Mouse (Mus musculus) cerebellum, postnatal 25 days (tissue): ENCODE results near the gene Invs.

Source experiments
- DNase-seq, 2 experiments: peaks; one replicate each; pipeline ENCODE4 v3.0.0; 2021; ENCODE audit warnings: mixed read lengths in 2 of 2

Invs gene

DNA sequence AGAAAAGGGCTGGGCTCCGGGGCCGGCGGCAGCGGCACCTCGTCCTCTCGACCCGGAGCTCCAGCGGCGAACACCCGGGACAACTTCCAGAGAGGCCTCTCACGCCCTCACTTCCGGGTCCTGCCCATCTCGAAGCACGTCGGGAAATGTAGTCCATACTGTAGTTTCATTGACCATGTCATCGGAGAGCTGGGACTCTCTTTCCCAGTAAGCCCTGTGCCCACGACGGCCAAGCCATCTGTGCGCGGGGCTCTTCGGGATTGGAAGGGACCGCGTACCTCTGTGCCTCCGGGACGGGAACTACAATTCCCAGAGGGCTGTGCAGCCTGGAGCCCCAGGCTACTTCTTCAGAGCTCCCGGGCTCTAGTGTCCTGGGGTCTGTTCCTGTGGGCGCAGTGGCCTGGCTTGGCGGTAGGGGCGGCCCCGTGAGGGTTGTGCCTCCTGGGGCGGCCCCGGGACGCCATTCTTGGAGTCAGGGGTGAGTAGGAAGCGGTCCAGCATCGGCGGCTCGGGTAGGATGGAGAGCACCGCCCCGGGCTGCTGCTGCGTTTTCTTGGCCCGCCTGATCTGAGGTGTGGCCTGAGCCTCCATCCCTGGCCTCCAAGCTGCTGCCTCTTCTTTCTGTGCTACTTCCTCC, at the start of gene Invs, which contains the start of gene Erp44:
Gene Invs (plus strand): TSS at position 263 of the 637 bp plus-strand sequence.
Gene Erp44 (minus strand): TSS at position 61 of the 637 bp plus-strand sequence.
- DNase-seq, result peak; percentile 94 to 95

DNA sequence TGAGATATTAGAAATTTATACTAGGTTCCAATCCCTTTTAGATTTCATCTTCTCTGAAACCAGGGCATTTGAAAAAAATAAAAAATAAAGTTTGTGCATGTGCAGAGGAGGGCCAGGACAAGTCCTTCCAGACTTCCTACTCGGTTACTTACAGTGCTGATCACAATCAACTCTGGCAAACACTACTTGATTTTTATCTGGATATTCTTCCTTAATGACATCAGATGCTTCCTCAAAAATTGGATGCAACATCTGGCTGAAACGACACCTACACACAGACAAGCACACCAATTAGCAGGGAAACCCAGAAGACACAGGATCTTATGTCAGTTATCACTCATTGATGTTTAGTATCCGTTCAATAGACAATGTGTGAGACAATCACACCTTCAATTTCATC, 42.8 kb upstream of the Invs start:
- no peak for DNase-seq

DNA sequence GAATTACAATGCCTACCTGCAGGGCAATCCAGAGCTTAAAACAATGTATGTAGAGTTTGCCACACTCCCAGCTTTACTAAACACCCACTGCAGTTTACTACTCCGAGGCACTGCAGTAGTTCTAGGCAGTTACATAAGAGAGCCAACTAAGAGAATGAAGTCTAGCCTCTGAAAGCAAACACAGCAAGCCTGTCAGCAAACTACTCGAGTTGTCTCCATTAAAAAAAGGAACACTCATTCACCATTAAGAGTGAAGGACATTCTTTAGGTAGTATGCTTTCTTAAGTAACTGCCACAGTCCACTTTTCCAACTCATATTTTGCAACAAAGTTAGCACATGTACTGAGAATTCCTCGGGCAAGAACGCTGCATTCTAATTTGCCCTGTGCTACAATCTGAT, 40.5 kb upstream of the Invs start:
- DNase-seq, result no peak

DNA sequence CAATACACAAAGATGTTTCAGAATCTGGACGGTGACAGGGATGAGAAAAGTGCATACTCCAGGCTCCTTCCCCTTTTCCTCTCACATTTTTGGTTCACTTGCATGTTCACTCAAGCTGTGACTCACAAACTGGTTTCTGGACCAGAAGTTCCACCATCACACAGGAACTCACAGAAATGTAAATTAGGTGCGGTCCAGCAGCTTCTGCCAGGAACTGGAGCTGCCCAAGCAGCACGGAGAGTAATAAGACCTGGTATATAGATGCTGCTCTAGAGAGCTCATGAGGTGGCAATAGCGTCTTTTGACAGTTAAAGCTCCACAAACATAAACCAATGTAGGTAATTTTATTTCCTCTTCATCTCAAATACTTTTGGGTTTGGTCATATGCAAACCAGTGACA, 37.1 kb upstream of the Invs start:
- DNase-seq, result no peak

DNA sequence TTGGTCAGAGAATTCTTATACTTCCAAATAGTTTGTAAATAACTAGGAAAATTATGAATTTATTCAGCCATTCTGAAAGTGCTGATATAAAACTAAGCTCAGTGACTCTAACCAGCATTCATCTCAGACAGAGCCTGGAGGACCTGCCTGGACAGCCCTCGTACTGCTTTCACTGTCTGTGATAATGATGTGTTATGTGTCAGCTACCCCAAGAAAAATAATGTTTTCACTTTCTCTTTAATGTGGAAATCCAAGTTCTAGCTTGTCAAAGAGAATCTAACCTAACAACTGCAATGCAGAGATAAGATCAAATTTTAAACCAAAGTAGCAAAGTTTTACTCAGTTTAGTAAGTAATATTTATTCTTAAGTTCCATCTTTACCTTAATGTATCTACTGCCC, 35.8 kb upstream of the Invs start:
- no peak for DNase-seq

DNA sequence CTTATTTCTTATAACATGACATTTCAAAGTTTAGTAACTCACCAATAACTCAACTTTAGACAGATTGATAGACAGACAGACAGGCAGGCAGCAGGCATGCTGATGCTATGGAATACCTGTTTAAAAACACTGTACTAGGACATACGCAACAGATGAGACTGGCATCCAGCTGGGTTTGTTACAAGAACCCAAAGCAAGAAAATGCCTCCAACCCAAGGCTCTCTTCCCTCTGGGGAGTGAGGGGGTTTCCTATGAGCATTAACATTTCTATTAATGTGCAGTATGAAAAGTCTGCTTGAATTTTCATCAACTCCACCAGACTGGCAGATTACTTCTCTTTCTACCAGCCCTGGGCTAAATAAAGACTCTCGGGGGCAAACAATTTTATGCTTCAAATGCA, 35.3 kb upstream of the Invs start:
- no peak for DNase-seq

DNA sequence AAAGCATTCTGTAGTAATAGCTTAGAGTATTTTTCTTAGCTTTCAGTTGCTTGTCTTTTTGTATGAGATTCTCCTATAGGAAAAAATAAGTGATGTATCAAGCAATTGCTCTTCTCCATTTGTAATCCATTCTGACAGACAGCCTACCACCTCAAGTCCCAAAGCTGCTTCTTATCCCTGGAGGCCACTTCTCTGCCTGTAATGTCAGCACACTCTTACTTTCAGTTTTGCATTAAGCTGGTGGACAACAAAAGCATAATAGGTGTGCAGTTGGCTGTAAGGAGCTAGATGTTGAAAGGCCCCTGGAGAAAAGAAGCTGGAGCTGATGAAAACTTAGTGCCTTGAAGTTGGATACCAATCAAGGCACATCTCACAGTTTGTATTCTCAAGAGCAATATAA, 26.3 kb upstream of the Invs start:
- DNase-seq, result no peak

DNA sequence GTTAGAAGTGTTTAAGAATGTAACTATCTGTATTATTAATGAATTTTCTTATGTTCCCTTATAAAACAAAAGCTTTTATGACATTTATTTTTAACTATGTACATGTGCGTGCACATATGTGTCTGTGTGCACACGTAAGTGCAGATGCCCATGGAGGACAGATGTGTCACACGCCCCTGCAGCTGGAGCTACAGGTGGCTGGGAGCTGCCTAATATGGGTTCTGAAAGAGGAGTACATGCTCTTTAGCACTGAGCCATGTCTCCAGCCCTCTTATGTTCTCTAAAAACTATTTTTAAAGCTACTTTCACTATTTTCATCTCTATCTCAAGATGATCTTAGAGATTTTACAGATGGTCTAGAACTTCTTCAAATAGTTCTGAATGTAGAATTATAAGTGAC, 21.5 kb upstream of the Invs start:
- DNase-seq, result no peak

DNA sequence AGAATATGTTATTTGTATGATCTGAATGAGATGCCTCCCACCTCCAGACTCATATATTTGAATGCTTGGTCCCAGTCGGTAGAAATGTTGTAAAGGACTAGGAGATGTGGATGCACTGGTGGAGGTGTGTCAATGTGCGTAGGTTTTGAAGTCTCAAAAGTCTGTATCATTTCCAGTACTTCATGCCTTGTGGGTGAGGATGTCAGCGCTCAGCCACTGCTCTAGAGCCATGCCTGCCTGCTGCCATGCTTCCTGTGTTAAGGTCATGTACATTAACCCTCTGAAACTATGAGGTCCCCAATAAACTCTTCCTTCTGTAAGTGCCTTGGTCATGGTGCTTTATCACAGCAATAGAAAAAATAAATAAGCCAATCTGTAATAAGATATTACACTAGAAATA, 11.9 kb upstream of the Invs start:
- DNase-seq, result no peak

DNA sequence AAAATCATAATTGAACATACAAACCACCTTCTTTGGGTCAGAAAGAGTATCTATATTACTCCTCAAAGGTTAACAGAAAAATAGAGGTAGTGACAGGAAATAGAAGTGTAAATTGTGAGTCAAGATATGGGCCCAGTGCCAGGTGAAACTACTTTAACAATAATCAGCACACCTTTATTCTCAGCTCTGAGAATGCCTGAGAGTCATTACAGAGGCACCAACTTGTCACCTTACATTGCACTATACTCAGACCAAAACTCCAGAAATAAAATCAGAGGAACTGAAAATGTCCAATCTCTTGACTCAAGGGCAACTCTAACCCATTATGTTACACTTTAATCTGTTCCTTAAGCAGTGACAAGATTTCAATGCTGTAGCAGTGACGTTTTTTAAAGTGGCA, 11.4 kb upstream of the Invs start:
- no peak for DNase-seq

DNA sequence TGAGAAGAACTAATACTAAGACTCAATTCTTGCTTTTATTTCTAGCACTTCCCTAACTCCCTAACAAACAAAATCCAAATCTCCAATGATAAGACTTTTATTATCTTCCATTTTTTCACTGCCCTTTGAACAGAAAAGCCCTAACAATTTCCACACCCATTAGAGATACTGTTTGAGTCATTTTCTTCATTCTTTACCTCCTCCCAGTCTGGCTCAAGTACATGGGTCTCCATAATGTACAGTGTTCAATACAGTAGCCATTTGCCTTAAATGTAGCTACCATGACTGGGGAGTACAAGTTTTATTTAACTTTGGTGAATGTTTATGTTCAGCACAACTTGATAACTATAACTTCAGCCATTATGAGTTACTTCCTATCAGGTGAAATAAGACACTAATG, 9.0 kb upstream of the Invs start:
- no peak for DNase-seq

DNA sequence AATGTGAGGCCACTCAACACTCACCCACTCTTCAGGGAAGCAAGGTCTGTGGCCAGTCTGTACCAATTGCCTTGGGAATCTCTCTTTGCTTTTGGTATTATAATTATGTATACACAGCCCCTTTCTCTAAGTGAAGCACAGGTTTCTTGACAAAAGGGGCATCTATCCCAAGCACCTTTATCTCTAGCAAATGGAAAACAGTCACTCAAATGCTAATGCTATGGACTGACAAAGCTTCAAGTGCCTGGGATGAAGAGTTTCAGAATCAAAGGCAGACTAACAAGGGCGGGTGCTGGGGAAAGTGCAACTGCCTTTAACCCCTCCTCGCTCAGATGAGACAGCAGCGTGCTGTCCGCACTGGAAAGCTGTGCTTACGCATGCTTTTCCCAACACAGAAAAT, 7.7 kb upstream of the Invs start:
- DNase-seq, result no peak

DNA sequence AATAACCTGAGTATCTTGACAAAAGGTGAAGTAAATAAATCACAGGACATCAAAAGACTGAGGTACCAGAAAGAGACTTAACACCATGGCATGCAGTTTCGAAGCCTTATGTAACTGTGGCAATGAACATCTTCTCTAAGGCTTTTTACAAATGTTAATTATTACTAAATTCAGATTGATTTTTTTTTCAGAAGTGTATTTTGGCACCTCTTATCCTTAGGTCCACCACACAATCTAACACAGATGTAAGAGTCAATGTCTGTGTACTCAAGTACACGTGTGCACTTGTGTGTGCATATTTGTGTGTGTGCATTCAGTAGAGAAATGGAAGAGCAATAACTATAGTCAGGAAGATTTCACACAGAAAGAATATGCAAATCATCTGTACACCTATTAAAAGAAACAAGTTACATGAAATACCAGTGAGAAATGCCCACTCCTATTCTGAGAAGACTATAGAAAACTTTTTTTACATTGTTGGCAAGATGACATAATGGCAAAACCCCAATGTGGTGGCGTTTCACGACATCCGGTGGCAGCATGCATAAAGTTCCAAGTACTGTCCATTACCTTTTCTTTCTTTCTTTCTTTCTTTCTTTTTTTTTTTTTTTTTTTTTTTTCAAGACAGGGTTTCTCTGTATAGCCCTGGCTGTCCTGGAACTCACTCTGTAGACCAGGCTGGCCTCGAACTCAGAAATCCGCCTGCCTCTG, 6.3 kb upstream of the Invs start:
- no peak for DNase-seq

DNA sequence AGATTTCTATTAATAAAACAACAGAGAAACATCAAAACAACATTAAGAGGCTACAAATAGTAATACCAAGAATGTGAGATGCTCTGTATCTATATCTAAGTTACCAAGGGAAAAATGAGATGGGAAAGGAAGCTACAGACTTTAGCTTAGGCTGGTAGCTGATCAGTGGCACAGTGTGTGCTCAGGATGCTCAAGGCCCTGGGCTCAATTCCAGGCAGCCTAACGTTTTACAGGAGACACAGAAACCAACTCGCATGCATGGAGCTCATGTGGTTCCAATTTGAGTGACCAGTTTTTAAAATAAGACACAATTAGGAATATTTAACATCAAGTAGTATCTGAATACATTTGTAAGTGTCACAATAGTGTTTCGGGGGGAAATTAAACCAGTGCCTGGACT, 3.8 kb upstream of the Invs start:
- peak; percentile 18 to 42 for DNase-seq

DNA sequence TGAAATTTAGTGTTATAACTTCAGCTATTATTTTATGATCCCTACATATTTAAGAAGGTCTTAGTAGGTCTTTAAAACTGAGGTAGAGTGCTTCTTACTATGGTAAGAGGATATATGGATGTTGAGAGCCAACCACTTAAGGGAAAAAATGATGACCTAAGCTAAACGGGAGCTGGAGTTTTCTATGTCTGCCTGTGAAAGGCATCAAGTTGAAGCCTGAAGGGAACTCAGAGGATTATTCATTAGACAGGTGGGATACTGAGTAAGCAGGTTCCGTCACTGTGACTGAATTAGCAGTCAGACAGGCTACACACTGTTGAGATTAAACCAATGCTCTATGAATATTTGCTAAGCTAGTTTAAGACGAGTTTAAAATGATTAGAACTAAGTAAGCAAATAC, 2.5 kb upstream of the Invs start:
- DNase-seq, result no peak

DNA sequence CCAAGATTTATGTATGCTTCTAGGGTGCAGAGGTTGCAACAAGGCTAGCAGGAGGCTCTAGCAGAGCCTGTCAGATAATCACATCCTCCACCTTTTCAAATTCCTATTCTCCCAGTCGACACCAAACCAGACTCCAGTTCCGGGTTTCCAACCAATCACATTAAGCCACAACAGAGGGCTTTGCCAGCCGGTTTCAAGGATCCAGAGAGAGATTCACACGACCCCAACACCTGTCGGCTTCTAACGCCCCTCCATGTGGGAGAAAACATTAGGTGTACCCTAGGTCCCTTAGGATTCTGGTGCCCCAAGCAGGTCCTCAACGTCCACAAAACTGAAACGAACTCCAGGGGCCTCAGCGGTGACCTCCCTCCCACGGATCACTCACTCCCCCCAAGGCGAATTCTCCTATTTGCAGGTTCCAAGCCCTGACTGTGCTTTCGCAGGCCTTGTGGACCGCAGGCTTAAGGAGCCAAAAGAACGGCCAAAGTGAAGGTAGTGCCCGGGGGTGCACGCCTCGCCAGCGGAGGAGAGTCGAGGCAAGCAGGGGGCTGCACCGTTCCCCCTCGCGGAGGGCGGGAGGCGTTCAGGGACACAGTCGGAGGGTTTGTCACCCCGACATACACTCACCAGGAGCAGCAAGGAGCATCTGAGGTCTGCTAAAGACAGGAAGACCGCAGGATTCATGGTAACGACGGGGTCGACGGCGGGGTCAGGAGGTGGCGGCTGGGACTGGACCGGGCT, 633 bp upstream of the Invs start:
- DNase-seq, result no peak

DNA sequence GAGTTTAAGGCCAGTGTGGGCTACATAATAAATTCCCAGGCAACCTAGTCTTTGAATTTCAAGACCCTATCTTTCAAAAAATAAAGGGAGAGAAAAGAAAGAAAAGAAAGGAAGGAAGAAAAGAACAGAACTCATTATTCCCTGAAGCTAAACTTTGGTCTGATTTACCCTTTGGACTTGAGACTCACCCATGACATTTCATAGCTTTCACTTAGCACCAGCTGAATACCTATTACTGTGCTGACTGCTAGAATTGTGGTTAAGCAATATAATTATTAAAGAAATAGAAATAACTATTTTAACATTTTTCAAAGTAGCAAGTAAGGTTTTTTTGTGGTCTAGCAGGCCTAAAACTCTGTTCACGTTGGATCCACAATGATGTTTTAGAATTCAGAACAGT, 1.6 kb downstream of the Invs start:
- DNase-seq, result no peak

DNA sequence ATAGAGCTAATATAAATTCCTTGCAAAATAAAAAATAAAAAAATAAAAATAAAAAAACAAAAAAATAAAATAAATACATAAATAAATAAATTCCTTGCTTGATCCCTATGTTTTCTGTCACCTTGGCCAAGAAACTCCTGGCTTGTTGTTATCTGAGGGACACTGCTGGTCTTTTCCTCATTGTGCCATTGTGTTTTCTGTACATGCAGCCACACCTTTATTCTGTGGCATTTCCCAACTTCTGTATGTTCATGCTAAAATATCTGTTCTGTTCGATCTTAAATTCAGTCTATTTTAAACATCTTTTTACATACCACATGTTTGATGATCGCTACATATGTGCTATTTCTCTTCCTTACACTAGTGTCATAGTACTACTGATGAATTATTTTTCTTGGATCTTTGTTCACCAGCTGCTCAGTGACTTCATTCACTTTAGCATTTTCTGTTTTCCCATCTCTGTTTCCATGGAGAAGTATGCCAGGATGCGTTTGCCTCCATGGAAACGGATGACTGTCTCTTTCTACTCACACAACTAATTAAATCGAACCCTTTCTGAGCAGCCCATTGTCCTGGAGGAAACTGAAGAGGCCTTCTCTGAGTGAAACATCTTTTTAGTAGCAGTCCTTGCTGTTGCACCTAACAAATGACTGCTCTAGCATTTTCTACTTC, 7.7 kb downstream of the Invs start:
- DNase-seq, result no peak

DNA sequence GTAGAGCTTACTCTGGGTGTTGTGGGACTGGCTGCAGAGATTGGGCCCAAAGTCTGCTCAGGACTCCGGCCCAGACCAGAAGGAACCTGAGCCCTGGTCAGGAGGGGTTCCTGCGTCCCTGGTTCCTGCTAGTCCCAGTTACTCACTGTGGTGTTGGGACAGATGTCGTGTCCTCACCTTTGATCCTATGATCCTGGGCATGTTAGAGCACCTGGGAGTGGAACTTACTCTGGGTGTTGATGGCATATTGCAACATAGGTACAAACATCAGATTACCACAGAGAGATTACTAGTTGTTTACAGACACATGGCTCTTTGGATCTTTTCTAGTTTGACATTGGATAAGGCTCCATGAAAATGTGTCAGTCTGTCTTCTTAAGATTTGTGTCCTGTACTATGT, 35.3 kb downstream of the Invs start:
- no peak for DNase-seq

DNA sequence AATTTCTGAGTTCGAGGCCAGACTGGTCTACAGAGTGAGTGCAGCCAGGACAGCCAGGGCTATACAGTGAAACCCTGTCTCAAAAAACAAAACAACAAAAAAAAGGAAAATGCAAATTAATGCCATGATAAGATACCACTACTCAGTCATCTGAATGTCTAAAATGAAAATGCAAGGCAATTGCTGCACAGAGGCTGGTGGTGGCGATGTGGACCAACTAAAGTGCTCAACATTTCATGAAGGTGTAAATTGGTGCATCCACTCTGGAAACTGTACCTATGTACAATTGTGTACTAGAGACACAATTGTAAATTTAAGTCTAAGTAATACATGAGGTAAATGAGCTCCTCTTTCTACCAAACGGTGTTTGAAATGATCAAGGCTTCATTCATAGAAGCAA, 36.5 kb downstream of the Invs start:
- DNase-seq, result no peak

DNA sequence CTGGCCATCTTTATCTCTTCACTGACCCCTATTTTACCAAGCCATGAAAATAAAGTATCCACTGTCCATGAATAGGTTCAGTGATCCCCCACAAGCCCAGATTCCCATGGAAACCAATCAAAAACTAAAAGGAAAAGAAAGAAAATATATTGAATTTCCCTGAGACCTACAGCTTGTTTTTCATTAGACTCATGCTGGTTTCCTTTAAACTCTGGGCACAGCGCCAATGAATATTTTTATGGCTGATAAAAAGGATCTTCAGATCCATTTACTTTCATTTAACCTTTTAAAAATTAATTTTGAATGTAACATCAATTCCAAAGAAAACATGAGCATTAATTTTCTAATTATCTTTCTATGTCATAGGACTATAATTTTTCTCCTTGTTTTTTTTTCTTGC, 41.7 kb downstream of the Invs start:
- DNase-seq, result peak in 1 of 2 experiments; percentile 13

DNA sequence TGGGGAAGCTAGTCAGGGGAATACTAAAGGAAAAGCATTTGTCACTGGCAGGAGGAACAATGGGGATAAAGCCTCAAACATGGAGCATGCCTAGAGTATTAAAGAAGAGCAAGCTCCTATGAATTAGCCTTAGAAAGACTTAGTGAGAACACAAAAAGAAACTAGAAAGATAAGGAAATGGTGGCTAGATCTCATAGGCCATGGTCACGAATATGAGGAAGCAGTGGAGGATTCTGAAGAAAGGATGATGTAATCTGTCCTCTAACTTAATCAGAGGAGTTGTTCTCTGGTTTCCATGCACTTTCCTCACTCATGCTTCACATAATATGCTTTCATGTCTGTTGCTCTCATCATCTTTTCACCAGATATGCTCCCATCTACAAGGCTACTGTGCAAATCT, 42.5 kb downstream of the Invs start:
- no peak for DNase-seq

DNA sequence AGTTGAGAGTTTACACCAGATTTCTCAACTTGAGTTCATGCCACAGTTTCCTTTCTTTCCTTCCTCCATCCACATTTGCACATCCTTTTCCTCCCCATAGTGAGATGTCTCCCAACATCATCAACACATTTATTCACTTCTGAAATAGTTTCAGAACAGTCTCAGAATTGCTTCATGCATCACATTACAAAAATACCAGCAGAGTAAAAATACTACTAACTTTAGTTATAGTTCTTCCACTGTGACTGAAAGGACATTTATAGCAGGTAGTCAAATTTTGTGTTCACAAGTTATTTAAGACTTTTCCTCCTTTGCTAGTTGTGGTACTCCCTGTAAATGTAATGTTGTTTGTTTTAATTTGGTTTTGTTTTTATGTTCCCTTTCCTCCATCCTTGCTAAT, 47.6 kb downstream of the Invs start:
- DNase-seq, result no peak

DNA sequence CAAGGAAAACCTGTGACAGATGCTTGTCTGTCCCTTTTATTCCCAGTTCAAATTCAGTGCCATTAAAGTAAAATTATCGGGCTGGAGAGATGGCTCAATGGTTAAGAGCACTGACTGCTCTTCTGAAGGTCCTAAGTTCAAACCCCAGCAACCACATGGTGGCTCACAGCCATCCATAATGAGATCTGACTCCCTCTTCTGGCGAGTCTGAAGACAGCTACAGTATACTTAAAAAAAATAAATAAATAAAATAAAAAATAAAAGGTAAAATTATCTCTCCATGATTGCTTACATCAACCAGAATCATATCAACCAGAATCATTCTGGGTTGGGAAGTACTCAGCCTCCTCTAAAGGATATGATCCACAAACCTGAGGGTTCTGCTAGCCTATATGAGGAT, 48.5 kb downstream of the Invs start:
- no peak for DNase-seq
